Mouse (Mus musculus): Measurements from ENCODE around the gene Psma1.

The Psma1 gene

GRCm38 (mm10) chr7:114283006-114283405, 7.1 kb upstream of the Psma1 start:
- in situ Hi-C loops (cut with MboI, MseI): loop anchor here (5.0 kb wide), 3 partner anchors 199 to 444 kb away; no protein-coding TSS in a partner anchor

- in situ Hi-C loops (cut with MboI, MseI): loop anchor here (5.0 kb wide), 3 partner anchors 201 to 446 kb away; no protein-coding TSS in a partner anchor
These were observed 5.8 kb upstream of the Psma1 start for GRCm38 (mm10) chr7:114281671-114282070.

GRCm38 (mm10) chr7:114275372-114276004, 430 bp downstream of the Psma1 start:
- in situ Hi-C loops (cut with MboI, MseI): loop anchor here in 1 of 2 experiments (10.0 kb wide), 1 partner anchor 369 kb away; no protein-coding TSS in a partner anchor

- in situ Hi-C loops (cut with MboI, MseI): no loop called here
These were observed 7.5 kb downstream of the Psma1 start for GRCm38 (mm10) chr7:114268446-114268845.

- in situ Hi-C loops (cut with MboI, MseI): no loop called here
These were observed 21.8 kb downstream of the Psma1 start, which contains the start of gene Copb1 for GRCm38 (mm10) chr7:114253885-114254833. TSS of gene Copb1 (minus strand) at chr7:114254711.

- in situ Hi-C loops (cut with MboI, MseI): no loop called here
These were observed 24.2 kb downstream of the Psma1 start for GRCm38 (mm10) chr7:114251684-114252083.

GRCm38 (mm10) chr7:114233980-114234379, 41.9 kb downstream of the Psma1 start:
- in situ Hi-C loops (cut with MboI, MseI): no loop called here

GRCm38 (mm10) chr7:114232982-114233381, 42.9 kb downstream of the Psma1 start:
- in situ Hi-C loops (cut with MboI, MseI): no loop called here

- in situ Hi-C loops (cut with MboI, MseI): no loop called here
These were observed 44.1 kb downstream of the Psma1 start for GRCm38 (mm10) chr7:114231857-114232256.

- in situ Hi-C loops (cut with MboI, MseI): no loop called here
These were observed 49.4 kb downstream of the Psma1 start for GRCm38 (mm10) chr7:114226521-114226920.

GRCm38 (mm10) chr7:114220433-114220832, 55.5 kb downstream of the Psma1 start:
- in situ Hi-C loops (cut with MboI, MseI): no loop called here

- in situ Hi-C loops (cut with MboI, MseI): no loop called here
These were observed 59.0 kb downstream of the Psma1 start for GRCm38 (mm10) chr7:114216908-114217307.

Measured in T-helper 17 cell (primary cell).